8 mouse cellular contexts compared by ENCODE assay signal in the genomic region with DNA sequence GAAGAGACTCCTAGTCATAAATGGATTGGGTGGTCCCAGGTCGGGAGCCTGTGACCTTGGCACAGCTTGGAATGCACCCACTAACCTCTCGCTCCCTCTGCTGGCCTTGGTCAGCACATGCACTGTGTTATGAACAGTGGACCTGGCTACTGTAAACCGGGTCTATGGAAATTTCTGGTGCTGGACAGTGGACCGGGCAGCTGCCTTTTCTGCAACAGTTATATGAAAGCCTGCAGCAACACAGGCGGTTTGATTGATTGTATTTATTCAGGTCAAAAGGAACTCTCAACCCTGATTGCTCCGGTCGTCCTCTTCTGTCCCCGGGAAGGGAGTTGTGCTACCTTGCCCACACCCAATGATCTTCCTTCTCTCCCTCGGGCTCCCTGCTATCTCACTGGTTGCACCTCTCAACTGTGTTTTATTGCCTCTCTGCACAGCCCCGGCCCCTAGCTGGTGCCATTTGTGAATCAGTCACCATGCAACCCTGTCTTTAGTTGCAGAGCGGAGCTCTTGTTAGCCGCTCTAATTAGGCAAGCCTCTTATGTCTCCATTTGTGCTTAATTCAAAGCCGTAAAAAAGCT.
DNase-seq lines count a peak whose midpoint lies in the region.

No protein-coding gene starts in this region.

- intact Hi-C loops in heart, postnatal 36 days (cut with DNase I): loop anchor here (1.0 to 5.0 kb wide), 2 partner anchors 319 to 643 kb away; no protein-coding TSS in a partner anchor

- no peak overlapping the region; the same call in 1 of the 2 replicates for H3K27ac ChIP-seq in embryonic facial prominence, embryonic 10.5 days (replicated peaks)

- H3K9me3 ChIP-seq in embryonic facial prominence, embryonic 10.5 days: no peaks in the 10 kb centered on the region

- 54% methylated on average over 13 of the region's 13 CpGs for WGBS in embryonic facial prominence, embryonic 10.5 days

- H3K27me3 ChIP-seq in embryonic facial prominence, embryonic 10.5 days (replicated peaks; ENCODE audit: low read depth, poor library complexity, severe bottlenecking): peaks cover 15% of the 10 kb centered on the region; the same call in 1 of the 2 replicates

- no peaks in the 10 kb centered on the region for H3K36me3 ChIP-seq in embryonic facial prominence, embryonic 10.5 days (replicated peaks)

- peak; percentile 14 for DNase-seq in gastrocnemius, postnatal 10 days
- no peak for DNase-seq in gastrocnemius, postnatal 25 days
- DNase-seq in adrenal gland, postnatal 25 days: peak; percentile 37
- DNase-seq in embryonic facial prominence, embryonic 10.5 days (ENCODE audit: low spot score): peak; percentile 69
- DNase-seq in heart, postnatal 36 days: peak; percentile 21 to 41
- peak; percentile 65 to 73 for DNase-seq in kidney, postnatal 4 days
- DNase-seq in lung, postnatal 4 days: peak; percentile 46 to 58
- peak; percentile 42 for DNase-seq in yolk sac, embryonic 10.5 days (ENCODE audit: low spot score)

- peaks cover 28% of the 10 kb centered on the region for H3K4me1 ChIP-seq in embryonic facial prominence, embryonic 10.5 days

- H3K4me3 ChIP-seq in embryonic facial prominence, embryonic 10.5 days: peak overlapping the region; percentile 27; the same call in 1 of the 2 replicates
